Mouse (Mus musculus) neural tube, embryonic 12.5 days (tissue): ENCODE data around the gene Rce1. TPM values are rescaled to one million over a fixed set of nuclear protein-coding genes. Genes with fewer than 3 reads are reported as not detected.

ENCODE experiments used
- ATAC-seq: fragments of 200-750 bp; cut with Nextera tagmentation; 2 replicates; pipeline ENCODE4 v1.8.0; 2017; ENCODE audit warnings: low read depth, mild to moderate bottlenecking, moderate TSS enrichment, moderate library complexity; ENCODE audit not compliant: low FRiP score
- H3K27ac ChIP-seq: fragments of 300-500 bp; sonication (generic); 2 replicates; pipeline ENCODE4 v1.5.1; 2016
- H3K27me3 ChIP-seq: fragments of 300-500 bp; sonication (generic); replicated peaks from 2 replicates; pipeline ENCODE4 v1.6.1; 2016; ENCODE audit warnings: mild to moderate bottlenecking
- H3K36me3 ChIP-seq: fragments of 300-500 bp; sonication (generic); 2 replicates; pipeline ENCODE4 v1.6.1; 2016; ENCODE audit warnings: mild to moderate bottlenecking
- H3K4me1 ChIP-seq: fragments of 300-500 bp; sonication (generic); 2 replicates; pipeline ENCODE4 v1.6.1; 2016
- H3K4me2 ChIP-seq: fragments of 300-500 bp; sonication (generic); replicated peaks from 2 replicates; pipeline ENCODE4 v1.6.1; 2016; ENCODE audit warnings: mild to moderate bottlenecking
- H3K4me3 ChIP-seq: fragments of 300-500 bp; sonication (generic); 2 replicates; pipeline ENCODE4 v1.5.1; 2016
- H3K9ac ChIP-seq: fragments of 300-500 bp; sonication (generic); 2 replicates; pipeline ENCODE4 v1.6.1; 2016; ENCODE audit warnings: mild to moderate bottlenecking
- H3K9me3 ChIP-seq: fragments of 300-500 bp; sonication (generic); 2 replicates; pipeline ENCODE4 v1.6.1; 2016; ENCODE audit warnings: mild to moderate bottlenecking
- WGBS: fragments of 180-500 bp; shearing (Covaris S2); methylation state at CpG from one replicate; pipeline ENCODE4 v1.1.7; 2016; 5-methylcytosine and 5-hydroxymethylcytosine counted together
- polyA plus RNA-seq: library from polyadenylated mRNA; unstranded; fragments of >200 nt; fragmentation: Nextera tagmentation; extraction: Ambion mirVana; gene quantifications from 2 replicates; pipeline ENCODE4 v1.2.1, GENCODE M21; 2016

The Rce1 gene
- polyA plus RNA-seq, 1 experiment from 2014 or later: 56.1 TPM

DNA sequence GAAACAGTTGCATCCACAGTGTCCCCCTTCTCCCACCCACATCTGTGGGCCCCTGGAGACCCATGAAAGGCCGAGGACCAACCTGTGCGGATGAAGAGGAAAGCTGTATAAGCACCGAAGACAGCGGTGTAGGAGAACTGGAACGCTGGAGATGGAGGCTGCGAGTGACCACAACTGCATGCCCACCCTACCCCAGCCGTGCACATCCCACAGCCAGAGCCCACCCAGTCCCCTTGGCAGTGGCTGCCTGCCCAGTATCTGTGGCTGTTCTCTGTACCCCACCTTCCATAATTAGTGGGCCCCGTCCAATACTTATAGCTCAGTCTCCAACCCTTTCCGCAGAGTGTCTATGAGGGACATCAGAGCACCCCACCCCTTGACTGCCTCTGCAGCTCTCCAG, 2.0 kb downstream of the Rce1 start:
- Histone ChIP-seq H3K4me1 (peaks cover 20% of the 10 kb centered on the region), H3K4me2 (no peak overlapping the region), H3K27ac (no peak overlapping the region), H3K4me3 (no peak overlapping the region), H3K36me3 (peaks cover 41% of the 10 kb centered on the region), H3K9me3 (no peaks in the 10 kb centered on the region), H3K9ac (no peak overlapping the region), H3K27me3 (no peaks in the 10 kb centered on the region)
- no peak for ATAC-seq
- 92% methylated on average over 9 of the region's 9 CpGs for WGBS

DNA sequence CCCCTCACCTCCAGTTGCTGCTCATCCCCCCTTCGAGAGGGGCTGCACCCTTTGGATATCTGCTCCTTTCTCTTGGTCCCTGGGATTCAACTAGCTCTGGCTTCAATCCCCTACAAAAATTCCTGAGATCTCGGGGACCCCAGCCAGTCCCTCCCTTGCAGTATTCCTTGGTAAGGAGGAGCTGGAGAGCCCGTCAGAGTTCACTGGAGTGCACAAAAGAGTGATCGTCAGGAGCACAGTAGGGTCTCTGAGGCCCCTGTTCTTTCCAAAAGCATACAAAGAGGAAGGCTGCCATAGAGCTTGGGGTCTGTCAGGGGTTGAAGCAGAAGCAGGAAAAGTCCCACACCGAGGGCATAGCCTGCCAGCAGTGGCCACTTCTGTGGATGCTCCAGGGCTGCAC, 2.7 kb downstream of the Rce1 start:
- no peak for ATAC-seq
- peaks cover 41% of the 10 kb centered on the region for H3K36me3 ChIP-seq
- H3K4me3 ChIP-seq: no peak overlapping the region
- no peak overlapping the region for H3K9ac ChIP-seq
- no peaks in the 10 kb centered on the region for H3K9me3 ChIP-seq
- H3K27me3 ChIP-seq: no peaks in the 10 kb centered on the region
- no peak overlapping the region for H3K27ac ChIP-seq
- no peak overlapping the region for H3K4me2 ChIP-seq
- WGBS: 75% methylated on average over 5 of the region's 5 CpGs
- peaks cover 20% of the 10 kb centered on the region for H3K4me1 ChIP-seq

DNA sequence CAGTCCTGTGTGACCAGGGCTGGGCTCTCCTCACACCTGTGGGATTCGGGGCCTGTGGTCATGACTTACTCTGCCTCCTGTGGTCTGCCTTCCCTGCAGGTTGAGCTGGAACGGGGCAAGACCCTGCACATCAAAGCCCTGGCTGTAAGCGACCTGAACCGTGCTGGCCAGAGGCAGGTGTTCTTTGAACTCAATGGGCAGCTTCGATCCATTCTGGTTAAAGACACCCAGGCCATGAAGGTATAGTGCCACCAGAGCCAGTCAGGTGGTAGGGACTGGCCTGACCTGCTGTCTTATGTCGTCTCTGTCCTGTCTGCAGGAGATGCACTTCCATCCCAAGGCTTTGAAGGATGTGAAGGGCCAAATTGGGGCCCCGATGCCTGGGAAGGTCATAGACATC, 4.7 kb downstream of the Rce1 start:
- Histone ChIP-seq H3K27ac (no peak overlapping the region), H3K9ac (no peak overlapping the region), H3K4me1 (peaks cover 21% of the 10 kb centered on the region), H3K9me3 (no peaks in the 10 kb centered on the region), H3K4me3 (no peak overlapping the region), H3K36me3 (peaks cover 41% of the 10 kb centered on the region), H3K27me3 (no peaks in the 10 kb centered on the region; the same call in 1 of the 2 replicates), H3K4me2 (no peak overlapping the region)
- ATAC-seq: no peak
- 92% methylated on average over 7 of the region's 7 CpGs for WGBS

DNA sequence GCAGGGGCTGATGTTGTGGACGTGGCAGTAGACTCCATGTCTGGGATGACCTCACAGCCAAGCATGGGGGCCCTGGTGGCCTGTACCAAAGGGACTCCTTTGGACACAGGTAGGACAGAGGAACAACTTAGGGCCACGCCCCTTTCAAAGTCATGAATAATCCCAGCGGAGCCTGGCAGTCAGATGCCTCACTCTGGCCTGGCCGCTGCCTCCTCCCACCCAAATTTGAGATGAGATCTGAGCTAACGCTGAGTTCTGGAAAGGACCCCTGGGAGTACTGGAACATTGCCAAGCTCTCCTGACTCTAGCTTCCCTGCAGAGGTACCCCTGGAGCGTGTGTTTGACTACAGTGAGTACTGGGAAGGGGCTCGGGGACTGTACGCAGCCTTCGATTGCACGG, 6.0 kb downstream of the Rce1 start:
- Histone ChIP-seq H3K27ac (no peak overlapping the region), H3K4me3 (no peak overlapping the region), H3K36me3 (peaks cover 41% of the 10 kb centered on the region), H3K9me3 (no peaks in the 10 kb centered on the region), H3K4me1 (peaks cover 17% of the 10 kb centered on the region), H3K9ac (no peak overlapping the region), H3K4me2 (no peak overlapping the region), H3K27me3 (no peaks in the 10 kb centered on the region; the same call in 1 of the 2 replicates)
- WGBS: 83% methylated on average over 10 of the region's 10 CpGs
- no peak for ATAC-seq

DNA sequence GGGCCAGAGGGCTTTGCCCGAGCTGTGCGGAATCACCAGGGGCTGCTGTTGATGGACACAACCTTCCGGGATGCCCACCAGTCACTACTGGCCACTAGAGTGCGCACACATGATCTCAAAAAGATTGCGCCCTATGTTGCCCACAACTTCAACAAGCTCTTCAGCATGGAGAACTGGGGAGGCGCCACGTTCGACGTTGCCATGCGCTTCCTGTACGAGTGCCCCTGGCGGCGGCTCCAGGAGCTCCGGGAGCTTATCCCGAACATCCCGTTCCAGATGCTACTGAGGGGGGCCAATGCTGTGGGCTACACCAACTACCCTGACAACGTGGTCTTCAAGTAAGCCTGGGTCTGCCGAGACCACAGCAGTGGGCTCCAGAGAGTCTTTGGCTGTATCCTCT, 7.3 kb downstream of the Rce1 start:
- no peak overlapping the region for H3K4me3 ChIP-seq
- no peaks in the 10 kb centered on the region for H3K9me3 ChIP-seq
- 33% methylated on average over 18 of the region's 18 CpGs for WGBS
- no peak overlapping the region for H3K9ac ChIP-seq
- H3K4me1 ChIP-seq: peaks cover 25% of the 10 kb centered on the region
- no peak for ATAC-seq
- H3K4me2 ChIP-seq: no peak overlapping the region
- no peaks in the 10 kb centered on the region; the same call in 1 of the 2 replicates for H3K27me3 ChIP-seq
- no peak overlapping the region for H3K27ac ChIP-seq
- H3K36me3 ChIP-seq: peaks cover 41% of the 10 kb centered on the region

DNA sequence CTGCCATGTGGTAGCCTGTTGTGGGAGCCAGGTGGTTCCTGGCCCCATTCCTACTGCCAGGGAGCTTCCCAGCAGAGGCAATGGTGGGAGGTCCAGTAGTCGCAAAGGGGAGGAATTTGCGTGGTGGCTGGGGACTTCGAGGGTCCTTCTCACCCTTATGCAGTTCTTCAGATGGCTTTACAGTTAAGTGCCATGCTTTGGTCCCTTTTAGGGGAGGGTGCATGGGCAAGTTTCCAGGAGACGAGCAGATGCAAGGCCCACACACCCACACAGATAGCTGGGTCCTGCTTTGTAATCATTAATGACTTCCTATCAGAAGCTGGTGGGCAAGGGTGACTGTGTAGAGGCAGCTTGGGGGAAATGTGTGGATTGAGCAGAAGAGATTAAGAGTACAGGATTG, 8.9 kb downstream of the Rce1 start:
- H3K36me3 ChIP-seq: peaks cover 41% of the 10 kb centered on the region
- H3K4me3 ChIP-seq: no peak overlapping the region
- peak overlapping the region; percentile 85 for H3K4me2 ChIP-seq
- ATAC-seq: no peak
- no peaks in the 10 kb centered on the region for H3K9me3 ChIP-seq
- peaks cover 40% of the 10 kb centered on the region for H3K4me1 ChIP-seq
- H3K9ac ChIP-seq: 0 out of 2 replicates have a peak overlapping the region, but pooled peaks have one; percentile 13
- no peaks in the 10 kb centered on the region; the same call in 1 of the 2 replicates for H3K27me3 ChIP-seq
- 41% methylated on average over 4 of the region's 4 CpGs for WGBS
- H3K27ac ChIP-seq: no peak overlapping the region

DNA sequence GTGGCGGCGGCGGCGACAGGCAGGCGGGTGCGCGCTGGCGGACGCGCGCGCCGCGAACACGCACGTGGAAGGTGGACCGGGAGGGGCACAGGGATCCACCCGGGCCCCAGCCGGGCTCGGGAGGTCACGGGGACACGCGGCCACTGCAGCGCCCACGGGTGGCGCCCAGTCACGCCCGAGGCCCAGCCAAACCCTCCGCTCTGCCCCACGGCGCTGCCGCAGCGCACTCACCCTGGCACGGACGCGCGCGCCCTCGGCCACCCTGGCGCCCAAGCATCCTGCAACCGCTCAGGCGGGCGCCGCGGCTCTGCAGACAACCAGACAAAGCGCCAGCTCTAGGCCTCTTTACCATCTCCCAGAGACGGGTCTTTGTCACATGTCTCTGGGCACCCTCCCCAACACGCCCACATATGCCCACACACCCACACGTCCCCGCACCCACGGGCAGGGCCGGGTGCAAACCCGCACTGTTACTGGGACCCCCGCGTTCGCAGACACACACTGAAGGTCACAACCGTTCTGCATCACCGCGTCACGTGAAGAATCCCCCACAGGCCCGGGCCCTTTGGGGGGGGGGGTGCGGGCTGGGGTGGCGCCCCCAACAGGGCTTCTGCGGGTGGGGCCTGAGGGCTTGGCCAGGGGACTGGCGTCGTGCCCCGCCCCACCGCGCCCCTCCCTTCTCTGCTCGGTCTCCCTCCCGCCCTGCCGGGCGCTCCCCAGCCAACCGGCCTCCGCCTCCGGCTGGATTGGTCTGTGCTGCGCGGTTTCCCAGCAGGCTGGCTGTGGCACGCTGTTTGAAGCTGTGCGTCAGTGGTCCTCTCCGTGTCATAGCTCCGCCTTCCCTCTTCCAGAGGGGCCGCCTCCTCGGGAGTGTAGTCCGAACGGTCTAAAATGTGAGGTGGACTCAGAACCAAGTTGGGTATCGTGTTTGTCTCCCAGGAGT, 10.0 kb downstream of the Rce1 start, which contains the start of gene Lrfn4:
Gene Lrfn4, minus strand, starts transcription at position 517 of the 943 bp plus-strand sequence.
- ATAC-seq: peak; percentile 91
- H3K27me3 ChIP-seq: no peaks in the 10 kb centered on the region; the same call in 1 of the 2 replicates
- H3K27ac ChIP-seq: peak within 1 kb of the TSS; percentile 83
- H3K4me1 ChIP-seq: peaks cover 40% of the 10 kb centered on the region
- H3K9me3 ChIP-seq: no peaks in the 10 kb centered on the region
- H3K4me2 ChIP-seq: peak within 1 kb of the TSS; percentile 85
- H3K4me3 ChIP-seq: peak within 1 kb of the TSS; percentile 96
- H3K9ac ChIP-seq: peak within 1 kb of the TSS; percentile 98
- H3K36me3 ChIP-seq: peaks cover 36% of the 10 kb centered on the region
- 1% methylated on average over 82 of the region's 87 CpGs for WGBS

DNA sequence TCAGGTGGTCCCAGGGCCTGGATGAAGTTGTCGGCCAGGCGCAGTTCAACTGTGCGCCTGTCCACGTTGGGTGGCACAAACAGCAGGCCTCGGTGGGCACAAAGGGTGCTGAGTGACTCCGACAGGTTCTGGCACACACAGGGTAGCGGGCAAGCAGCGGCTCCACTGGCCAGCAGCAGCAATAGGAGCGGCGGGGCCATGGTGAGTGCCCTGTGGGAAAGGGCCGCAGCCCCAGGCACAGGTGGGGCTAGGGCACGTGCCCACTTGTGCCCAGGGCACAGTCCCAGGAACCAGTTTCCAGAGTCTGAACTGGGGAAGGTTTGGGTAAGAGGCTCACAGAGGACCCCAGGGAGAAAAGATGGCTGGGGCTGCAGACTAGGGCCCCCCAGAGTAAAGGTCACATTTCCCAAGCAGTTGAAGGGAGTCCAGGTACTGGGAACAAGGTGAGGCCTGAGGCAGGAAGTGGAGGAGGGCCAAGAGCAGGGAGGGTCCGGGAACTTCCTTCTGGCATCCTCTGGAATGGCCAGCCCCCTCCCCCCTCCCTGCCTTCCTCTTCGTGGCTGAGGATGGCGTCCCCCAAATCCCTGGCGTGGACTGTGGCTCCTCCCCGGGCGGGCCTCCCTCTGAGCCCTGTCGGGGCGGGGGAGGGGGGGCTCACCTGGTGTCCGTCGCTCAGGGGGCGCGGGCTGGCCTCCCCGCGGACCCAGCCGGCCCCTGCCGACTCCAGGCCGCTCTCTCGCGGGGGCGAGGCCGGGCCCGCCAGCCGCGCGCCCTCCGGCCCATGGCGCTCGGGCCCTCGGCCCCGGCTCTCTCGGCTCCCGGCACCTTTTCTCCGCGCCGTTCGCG, 10.9 kb downstream of the Rce1 start:
- Histone ChIP-seq H3K4me3 (peak overlapping the region; percentile 96), H3K4me2 (peak overlapping the region; percentile 85), H3K9me3 (no peaks in the 10 kb centered on the region), H3K27ac (peak overlapping the region; percentile 83), H3K4me1 (peaks cover 40% of the 10 kb centered on the region), H3K27me3 (no peaks in the 10 kb centered on the region; the same call in 1 of the 2 replicates), H3K36me3 (peaks cover 31% of the 10 kb centered on the region), H3K9ac (peak overlapping the region; percentile 98)
- ATAC-seq: peak; percentile 8
- WGBS: 20% methylated on average over 42 of the region's 49 CpGs

DNA sequence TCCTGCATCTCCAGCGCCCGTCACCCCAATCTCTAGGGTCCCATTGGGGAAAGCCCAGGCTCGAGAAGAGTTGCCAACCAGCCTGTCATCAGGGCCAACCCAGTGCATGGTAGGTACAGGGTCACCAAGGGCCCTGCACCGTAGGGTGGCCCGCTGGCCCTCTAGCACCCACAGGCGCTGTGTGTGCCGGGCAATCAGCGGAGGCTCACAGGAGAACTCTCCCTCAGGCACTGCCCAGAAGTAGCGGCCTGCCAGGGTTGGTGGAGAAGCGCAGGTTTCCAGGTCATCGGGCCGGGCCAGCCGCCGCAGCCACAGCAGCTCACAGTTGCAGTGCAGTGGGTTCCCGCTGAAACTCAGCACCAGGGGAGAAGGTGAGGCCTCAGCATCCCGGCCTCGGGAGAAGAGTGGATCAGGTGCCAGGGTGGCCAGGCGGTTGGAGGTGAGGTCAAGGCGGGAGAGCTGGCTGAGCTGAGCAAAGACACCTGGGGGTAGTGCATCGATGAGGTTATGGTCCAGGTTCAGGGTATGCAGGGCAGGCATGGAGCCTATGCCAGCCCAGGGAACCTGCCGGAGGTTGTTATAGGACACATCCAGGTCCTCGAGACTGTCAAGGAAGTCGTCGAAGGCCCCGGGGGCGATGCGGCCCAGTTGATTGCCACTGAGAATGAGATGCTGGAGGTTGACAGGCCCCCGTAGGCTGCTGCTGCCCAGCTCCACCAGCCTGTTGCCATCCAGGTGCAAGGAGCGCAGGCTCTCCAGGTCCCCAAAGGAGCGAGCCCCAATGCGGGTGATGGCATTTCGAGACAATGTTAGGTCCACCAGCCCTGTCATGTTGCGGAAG, 11.8 kb downstream of the Rce1 start:
- H3K4me1 ChIP-seq: peaks cover 40% of the 10 kb centered on the region
- H3K9me3 ChIP-seq: no peaks in the 10 kb centered on the region
- H3K27ac ChIP-seq: no peak overlapping the region
- H3K9ac ChIP-seq: peak overlapping the region; percentile 98; the same call in 1 of the 2 replicates
- H3K36me3 ChIP-seq: peaks cover 31% of the 10 kb centered on the region
- WGBS: 91% methylated on average over 33 of the region's 33 CpGs
- no peak for ATAC-seq
- H3K4me3 ChIP-seq: peak overlapping the region; percentile 96
- H3K4me2 ChIP-seq: peak overlapping the region; percentile 85
- no peaks in the 10 kb centered on the region; the same call in 1 of the 2 replicates for H3K27me3 ChIP-seq

DNA sequence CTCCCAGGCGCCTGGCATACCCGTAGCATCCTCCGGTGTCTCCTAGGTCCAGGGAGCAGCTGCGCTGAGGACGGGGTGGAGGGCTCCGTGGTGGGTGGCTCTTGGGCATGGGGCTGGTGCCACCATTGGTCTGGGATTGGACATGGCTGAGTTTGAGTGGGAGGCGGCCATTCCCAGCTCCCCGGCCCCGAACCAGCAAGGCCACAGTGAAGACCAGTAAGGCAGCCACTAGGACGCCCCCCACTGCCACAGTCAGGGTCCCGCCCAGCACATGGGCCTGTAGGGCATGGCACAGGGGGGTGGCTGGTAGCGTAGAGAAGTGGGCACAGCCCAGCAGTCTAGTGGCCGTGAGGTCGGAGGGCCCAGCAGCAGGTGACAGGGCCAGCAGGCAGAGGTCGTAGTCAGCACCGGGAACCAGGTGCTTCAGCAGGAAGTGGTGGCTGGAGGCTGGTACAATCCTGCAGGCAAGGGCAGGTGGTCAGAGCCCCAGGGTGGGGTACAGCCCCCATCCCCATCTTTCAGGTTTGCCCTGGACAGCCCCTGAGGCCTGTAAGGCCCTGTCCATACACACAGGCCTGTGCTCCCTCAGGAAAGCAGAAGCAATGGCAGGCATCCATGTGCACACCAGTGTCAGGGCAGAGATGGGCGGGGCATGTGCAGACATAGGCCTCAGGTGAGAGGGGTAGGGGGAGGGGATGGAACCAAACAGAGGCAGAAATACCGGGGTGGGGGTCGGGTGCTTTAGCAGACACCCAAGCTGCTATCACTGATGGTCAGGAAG, 13.1 kb downstream of the Rce1 start:
- H3K4me1 ChIP-seq: peaks cover 40% of the 10 kb centered on the region
- 91% methylated on average over 19 of the region's 19 CpGs for WGBS
- no peak for ATAC-seq
- H3K9ac ChIP-seq: peak overlapping the region; percentile 21; the same call in 1 of the 2 replicates
- no peaks in the 10 kb centered on the region; the same call in 1 of the 2 replicates for H3K27me3 ChIP-seq
- no peaks in the 10 kb centered on the region for H3K9me3 ChIP-seq
- H3K27ac ChIP-seq: no peak overlapping the region
- no peak overlapping the region for H3K4me3 ChIP-seq
- peak overlapping the region; percentile 18; the same call in 1 of the 2 replicates for H3K4me2 ChIP-seq
- peaks cover 31% of the 10 kb centered on the region for H3K36me3 ChIP-seq

DNA sequence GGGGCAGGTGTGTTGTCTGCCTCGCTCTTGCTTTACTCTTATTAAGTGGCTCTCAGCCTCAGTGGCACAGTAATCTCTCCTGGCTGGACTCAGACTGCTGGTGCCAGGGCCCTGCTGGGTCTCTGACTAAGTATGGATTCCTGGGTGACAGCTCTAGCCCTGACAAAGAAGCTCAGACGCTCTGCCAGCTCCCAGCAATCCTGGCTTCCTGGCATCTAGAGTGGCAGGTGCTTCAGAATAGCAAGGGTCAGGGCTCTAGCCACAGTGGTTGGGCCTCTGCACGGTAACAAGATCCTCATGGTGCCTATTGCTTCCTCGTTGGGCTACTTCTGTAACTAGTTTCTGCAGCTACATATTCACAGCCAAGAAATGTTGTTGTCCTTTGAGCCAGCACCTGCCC, 15.3 kb downstream of the Rce1 start:
- 70% methylated on average over 4 of the region's 4 CpGs for WGBS
- H3K36me3 ChIP-seq: peaks cover 31% of the 10 kb centered on the region
- ATAC-seq: no peak

More for the DNA sequence above, 15.3 kb downstream of the Rce1 start:
- H3K4me3 ChIP-seq: no peak overlapping the region
- no peak overlapping the region for H3K27ac ChIP-seq
- no peaks in the 10 kb centered on the region for H3K9me3 ChIP-seq
- H3K4me1 ChIP-seq: peaks cover 31% of the 10 kb centered on the region
- H3K4me2 ChIP-seq: no peak overlapping the region
- no peaks in the 10 kb centered on the region for H3K27me3 ChIP-seq
- no peak overlapping the region for H3K9ac ChIP-seq
